Mouse (Mus musculus): ENCODE results near the gene Echs1.

The Echs1 gene

GRCm38 (mm10) chr7:140060936-140061831 lies 55.1 kb downstream of the Echs1 start:
- DNase-seq (ENCODE audit: low spot score), result no peak

- no peak for DNase-seq (ENCODE audit: low spot score)
Observed at GRCm38 (mm10) chr7:140059601-140060000, 56.7 kb downstream of the Echs1 start.

DNA sequence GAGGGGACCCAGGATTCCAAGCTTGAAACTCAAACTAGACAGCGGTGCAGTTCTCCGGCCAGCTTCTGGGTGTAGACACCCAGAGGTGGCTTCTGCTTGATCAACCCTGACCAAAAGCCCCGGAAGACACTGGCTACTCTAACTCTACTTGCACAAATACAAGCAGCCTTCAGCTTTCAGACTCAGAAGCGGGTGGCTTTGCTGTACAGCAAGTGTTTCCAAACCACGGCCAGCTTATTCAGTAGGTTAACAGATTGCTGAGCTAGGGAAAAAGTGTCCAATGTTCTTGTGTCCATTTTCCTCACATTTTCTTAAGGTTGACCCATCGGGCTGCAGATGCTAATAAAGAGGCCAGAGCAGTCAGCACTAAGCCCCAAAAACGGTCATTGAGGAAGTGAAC lies 57.7 kb downstream of the Echs1 start:
- no peak for DNase-seq (ENCODE audit: low spot score)

GRCm38 (mm10) chr7:140057413-140058407 lies 58.6 kb downstream of the Echs1 start:
- DNase-seq (ENCODE audit: low spot score), result no peak

Data from layer of hippocampus, adult 11-12 months (tissue).